Mouse (Mus musculus) midbrain, embryonic 13.5 days (tissue): ENCODE measurements around the gene Prkd2. TPM values are rescaled to one million over a fixed set of nuclear protein-coding genes. Genes with fewer than 3 reads are reported as not detected.

Source experiments
- ATAC-seq: fragments of 200-750 bp; cut with Nextera tagmentation; 2 replicates; pipeline ENCODE4 v1.8.0; 2017; ENCODE audit warnings: mild to moderate bottlenecking, moderate TSS enrichment, moderate library complexity
- H3K27ac ChIP-seq: fragments of 300-500 bp; sonication (generic); 2 replicates; pipeline ENCODE4 v1.5.1; 2015; ENCODE audit warnings: inconsistent platforms, mild to moderate bottlenecking, moderate library complexity
- H3K27me3 ChIP-seq: fragments of 300-500 bp; sonication (generic); 2 replicates; pipeline ENCODE4 v1.6.1; 2015; ENCODE audit warnings: mild to moderate bottlenecking, inconsistent platforms
- H3K36me3 ChIP-seq: fragments of 300-500 bp; sonication (generic); 2 replicates; pipeline ENCODE4 v1.6.1; 2015; ENCODE audit warnings: mild to moderate bottlenecking, inconsistent platforms
- H3K4me1 ChIP-seq: fragments of 300-500 bp; sonication (generic); replicated peaks from 2 replicates; pipeline ENCODE4 v1.6.1; 2015; ENCODE audit warnings: inconsistent platforms
- H3K4me2 ChIP-seq: fragments of 300-500 bp; sonication (generic); replicated peaks from 2 replicates; pipeline ENCODE4 v1.6.1; 2015; ENCODE audit warnings: moderate library complexity, mild to moderate bottlenecking, inconsistent platforms
- H3K4me3 ChIP-seq: fragments of 300-500 bp; sonication (generic); replicated peaks from 2 replicates; pipeline ENCODE4 v1.5.1; 2015; ENCODE audit warnings: mild to moderate bottlenecking, inconsistent platforms
- H3K9ac ChIP-seq: fragments of 300-500 bp; sonication (generic); replicated peaks from 2 replicates; pipeline ENCODE4 v1.6.1; 2015; ENCODE audit warnings: mild to moderate bottlenecking, inconsistent platforms
- H3K9me3 ChIP-seq: fragments of 300-500 bp; sonication (generic); 2 replicates; pipeline ENCODE4 v1.6.1; 2016; ENCODE audit warnings: mild to moderate bottlenecking, inconsistent platforms
- WGBS: fragments of 180-500 bp; shearing (Covaris S2); methylation state at CpG from one replicate; pipeline ENCODE4 v1.1.7; 2015; 5-methylcytosine and 5-hydroxymethylcytosine counted together
- polyA plus RNA-seq: library from polyadenylated mRNA; unstranded; fragments of >200 nt; fragmentation: Nextera tagmentation; extraction: Ambion mirVana; gene quantifications from 2 replicates; pipeline ENCODE4 v1.2.1, GENCODE M21; 2015

The Prkd2 gene
- polyA plus RNA-seq, 1 experiment from 2014 or later: 6.6 TPM

DNA sequence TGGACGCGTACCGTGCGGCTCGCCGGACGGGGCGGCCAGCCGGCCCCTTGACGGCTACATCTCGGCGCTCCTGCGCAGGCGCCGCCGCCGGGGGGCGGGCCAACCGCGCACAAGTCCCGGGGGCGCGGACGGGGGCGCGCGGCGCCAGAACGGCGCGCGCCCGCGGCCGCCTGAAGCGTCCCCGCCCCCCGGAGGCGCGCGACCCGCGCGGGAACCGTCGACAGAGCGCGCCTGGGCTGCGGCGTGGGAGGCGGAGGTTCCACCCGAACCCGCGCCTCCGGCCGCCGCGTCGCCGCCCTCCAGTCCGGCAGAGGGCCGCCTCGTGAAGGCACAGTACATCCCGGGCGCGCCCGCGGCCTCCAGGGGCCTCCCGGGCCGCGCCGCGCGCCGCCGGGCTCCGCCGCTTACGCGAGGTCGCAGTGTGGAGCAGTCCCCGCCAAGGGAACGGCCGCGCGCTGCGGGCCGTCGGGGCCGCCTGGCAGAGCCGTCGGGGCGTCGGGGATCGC lies 42.6 kb downstream of the Prkd2 start:
- Histone ChIP-seq H3K9me3 (0 out of 2 replicates have a peak, but pooled peaks cover 3% of the 10 kb centered on the region), H3K36me3 (peaks cover 57% of the 10 kb centered on the region), H3K4me2 (peak overlapping the region; percentile 33), H3K4me1 (peaks cover 7% of the 10 kb centered on the region), H3K4me3 (peak overlapping the region; percentile 31), H3K27me3 (peaks cover 66% of the 10 kb centered on the region), H3K9ac (no peak overlapping the region), H3K27ac (no peak overlapping the region)
- peak; percentile 35; the same call in 1 of the 2 replicates for ATAC-seq
- 13% methylated on average over 61 of the region's 95 CpGs for WGBS

DNA sequence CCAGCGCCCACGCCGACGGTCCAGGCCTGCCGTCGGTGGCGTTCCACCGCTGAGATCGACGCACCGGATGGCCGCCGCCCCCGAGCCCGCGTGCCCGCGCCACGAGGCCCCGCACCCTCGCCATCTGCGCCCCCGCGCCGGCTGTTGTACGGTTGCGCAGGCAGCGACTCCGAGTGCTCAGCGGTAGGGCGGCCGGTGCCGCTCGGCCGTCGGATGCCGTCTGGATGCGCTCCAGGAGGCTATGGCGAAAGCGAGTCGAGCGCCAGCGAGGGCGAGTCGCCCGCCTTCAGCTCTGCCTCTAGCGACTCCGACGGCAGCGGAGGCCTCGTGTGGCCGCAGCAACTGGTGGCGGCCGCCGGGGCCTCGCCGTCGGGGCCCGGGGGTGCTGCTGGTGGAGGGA lies 43.2 kb downstream of the Prkd2 start:
- no peak; the same call in 1 of the 2 replicates for ATAC-seq
- no peak overlapping the region; the same call in 1 of the 2 replicates for H3K4me2 ChIP-seq
- H3K27ac ChIP-seq: no peak overlapping the region
- peaks cover 5% of the 10 kb centered on the region for H3K4me1 ChIP-seq
- 0 out of 2 replicates have a peak, but pooled peaks cover 3% of the 10 kb centered on the region for H3K9me3 ChIP-seq
- peak overlapping the region; percentile 31 for H3K4me3 ChIP-seq
- peaks cover 69% of the 10 kb centered on the region for H3K27me3 ChIP-seq
- H3K9ac ChIP-seq: no peak overlapping the region
- H3K36me3 ChIP-seq: peaks cover 57% of the 10 kb centered on the region
- WGBS: 37% methylated on average over 59 of the region's 59 CpGs

DNA sequence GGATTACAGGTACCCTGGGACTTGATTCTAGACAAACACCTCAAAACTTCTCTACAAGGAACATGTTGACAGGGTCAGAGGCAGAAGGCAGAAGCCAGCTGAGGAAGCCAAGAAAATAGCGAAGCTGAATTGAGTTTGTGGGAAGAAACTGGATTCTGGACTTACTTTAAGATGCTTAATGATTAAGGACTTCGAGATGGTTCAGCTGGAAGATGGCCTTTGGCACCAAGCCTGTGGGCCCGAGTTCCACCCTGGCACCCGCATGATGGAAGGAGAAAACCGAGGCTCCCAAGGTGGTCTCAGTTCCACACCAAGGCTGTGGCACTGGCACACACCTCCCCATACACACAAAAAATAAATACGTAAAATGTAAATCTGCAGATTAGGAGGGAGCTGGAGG lies 47.8 kb downstream of the Prkd2 start:
- ATAC-seq: no peak
- Histone ChIP-seq H3K27ac (no peak overlapping the region), H3K27me3 (peaks cover 69% of the 10 kb centered on the region), H3K4me1 (peaks cover 46% of the 10 kb centered on the region), H3K4me3 (no peak overlapping the region), H3K36me3 (peaks cover 21% of the 10 kb centered on the region), H3K4me2 (no peak overlapping the region), H3K9ac (no peak overlapping the region), H3K9me3 (0 out of 2 replicates have a peak, but pooled peaks cover under 1% of the 10 kb centered on the region)
- 47% methylated on average over 6 of the region's 6 CpGs for WGBS

DNA sequence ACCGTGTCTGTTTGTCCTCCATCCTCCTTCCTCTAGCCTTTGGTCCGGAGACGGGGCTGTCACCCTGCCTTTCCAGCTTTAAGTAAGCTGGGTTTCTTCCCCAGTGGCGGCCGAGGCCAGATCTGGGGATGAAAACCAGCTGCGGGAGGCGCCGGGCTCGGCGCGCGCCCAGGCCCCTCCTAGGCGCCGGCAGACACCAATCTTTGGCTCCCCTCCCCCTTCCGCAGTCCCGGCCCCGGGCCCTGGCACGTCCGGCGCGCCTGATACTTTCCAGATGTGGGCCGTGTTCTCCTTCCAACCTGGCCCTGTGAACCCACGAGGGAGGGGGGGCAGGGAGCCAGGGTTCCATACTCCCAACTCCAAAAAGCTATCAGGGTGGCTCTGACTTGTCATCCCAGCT lies 48.2 kb downstream of the Prkd2 start:
- Histone ChIP-seq H3K4me2 (peak overlapping the region; percentile 59), H3K4me3 (no peak overlapping the region), H3K27me3 (peaks cover 65% of the 10 kb centered on the region), H3K27ac (peak overlapping the region; percentile 72; the same call in 1 of the 2 replicates), H3K9ac (peak overlapping the region; percentile 50; the same call in 1 of the 2 replicates), H3K36me3 (peaks cover 17% of the 10 kb centered on the region), H3K9me3 (no peaks in the 10 kb centered on the region), H3K4me1 (peaks cover 47% of the 10 kb centered on the region)
- no peak for ATAC-seq
- WGBS: 2% methylated on average over 23 of the region's 23 CpGs

DNA sequence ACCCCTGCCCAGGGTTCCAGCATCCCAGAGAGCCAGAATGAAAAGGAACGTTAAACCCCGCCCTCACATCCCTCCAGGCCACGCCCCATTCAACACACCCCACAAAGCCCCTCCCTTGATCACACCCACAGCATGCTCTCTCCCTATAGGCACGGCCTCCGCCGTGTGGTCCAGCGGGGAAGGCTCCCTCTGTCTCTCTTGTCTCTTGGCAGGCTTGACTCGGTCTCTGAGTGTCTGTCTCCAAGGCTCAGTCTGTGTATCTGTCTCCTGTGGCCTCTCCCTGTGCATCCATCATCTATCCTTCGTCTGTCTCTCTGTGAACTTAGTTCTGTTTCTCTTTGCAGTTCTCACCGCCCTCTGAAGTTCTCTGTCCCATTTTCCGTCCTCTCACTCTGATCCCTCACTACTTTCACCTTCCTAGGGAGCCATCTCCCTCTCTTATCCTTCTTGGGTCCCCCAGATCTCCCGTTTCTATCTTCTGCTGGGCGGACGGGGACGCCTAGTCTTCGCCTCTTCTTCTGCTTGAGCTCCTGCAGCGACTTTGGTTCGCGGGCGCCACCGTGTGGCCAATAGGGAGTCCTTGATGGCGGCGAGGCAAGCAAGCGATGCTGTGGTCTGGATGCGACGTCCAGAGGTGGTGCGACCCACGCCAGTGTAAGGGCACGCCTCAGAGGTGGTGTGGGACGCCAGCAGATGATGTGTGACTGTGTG lies 49.1 kb downstream of the Prkd2 start, which contains the start of gene Gng8:
Gene Gng8, plus strand, starts transcription at position 146 of the 711 bp plus-strand sequence.
- WGBS: 1% methylated on average over 30 of the region's 30 CpGs
- peak; percentile 69 for ATAC-seq
- Histone ChIP-seq H3K4me1 (peaks cover 47% of the 10 kb centered on the region), H3K27ac (peak within 1 kb of the TSS; percentile 72), H3K9ac (peak within 1 kb of the TSS; percentile 50; the same call in 1 of the 2 replicates), H3K36me3 (peaks cover 8% of the 10 kb centered on the region), H3K4me3 (peak within 1 kb of the TSS; percentile 30), H3K9me3 (no peaks in the 10 kb centered on the region), H3K27me3 (peaks cover 57% of the 10 kb centered on the region), H3K4me2 (peak within 1 kb of the TSS; percentile 59)

- H3K4me3 ChIP-seq: peak overlapping the region; percentile 30; the same call in 1 of the 2 replicates
- no peak overlapping the region for H3K9ac ChIP-seq
- H3K4me1 ChIP-seq: peaks cover 47% of the 10 kb centered on the region
- no peak; the same call in 1 of the 2 replicates for ATAC-seq
- peaks cover 5% of the 10 kb centered on the region for H3K36me3 ChIP-seq
- 40% methylated on average over 9 of the region's 9 CpGs for WGBS
- H3K4me2 ChIP-seq: peak overlapping the region; percentile 59
- H3K27me3 ChIP-seq: peaks cover 51% of the 10 kb centered on the region
- no peaks in the 10 kb centered on the region for H3K9me3 ChIP-seq
- no peak overlapping the region for H3K27ac ChIP-seq
Measured at GRCm38 (mm10) chr7:16892352-16892730, 49.6 kb downstream of the Prkd2 start.

GRCm38 (mm10) chr7:16893612-16894011 lies 50.9 kb downstream of the Prkd2 start:
- Histone ChIP-seq H3K4me2 (peak overlapping the region; percentile 59), H3K27ac (peak overlapping the region; percentile 77), H3K4me1 (peaks cover 47% of the 10 kb centered on the region), H3K4me3 (peak overlapping the region; percentile 14), H3K9ac (no peak overlapping the region), H3K27me3 (peaks cover 46% of the 10 kb centered on the region), H3K36me3 (no peaks in the 10 kb centered on the region), H3K9me3 (no peaks in the 10 kb centered on the region)
- no peak for ATAC-seq
- 0% methylated on average over 6 of the region's 6 CpGs for WGBS

- peak overlapping the region; percentile 59 for H3K4me2 ChIP-seq
- peaks cover 41% of the 10 kb centered on the region for H3K27me3 ChIP-seq
- H3K4me3 ChIP-seq: peak overlapping the region; percentile 23
- peaks cover 47% of the 10 kb centered on the region for H3K4me1 ChIP-seq
- ATAC-seq: peak; percentile 78
- H3K9ac ChIP-seq: peak overlapping the region; percentile 12; the same call in 1 of the 2 replicates
- no peaks in the 10 kb centered on the region for H3K36me3 ChIP-seq
- peak overlapping the region; percentile 77 for H3K27ac ChIP-seq
- H3K9me3 ChIP-seq: no peaks in the 10 kb centered on the region
- 2% methylated on average over 4 of the region's 4 CpGs for WGBS
Measured at GRCm38 (mm10) chr7:16894279-16894678, 51.6 kb downstream of the Prkd2 start.

- peak overlapping the region; percentile 23 for H3K4me3 ChIP-seq
- peak overlapping the region; percentile 59 for H3K4me2 ChIP-seq
- H3K9ac ChIP-seq: peak overlapping the region; percentile 43
- peaks cover 34% of the 10 kb centered on the region for H3K27me3 ChIP-seq
- 1% methylated on average over 24 of the region's 24 CpGs for WGBS
- H3K9me3 ChIP-seq: no peaks in the 10 kb centered on the region
- ATAC-seq: peak; percentile 44
- no peaks in the 10 kb centered on the region for H3K36me3 ChIP-seq
- H3K27ac ChIP-seq: peak overlapping the region; percentile 77
- peaks cover 50% of the 10 kb centered on the region for H3K4me1 ChIP-seq
Measured at GRCm38 (mm10) chr7:16895000-16895399, 52.3 kb downstream of the Prkd2 start.

- Histone ChIP-seq H3K4me3 (peak overlapping the region; percentile 23), H3K36me3 (no peaks in the 10 kb centered on the region), H3K4me1 (peaks cover 55% of the 10 kb centered on the region), H3K27me3 (peaks cover 29% of the 10 kb centered on the region), H3K27ac (no peak overlapping the region), H3K4me2 (peak overlapping the region; percentile 59), H3K9ac (peak overlapping the region; percentile 43; the same call in 1 of the 2 replicates), H3K9me3 (no peaks in the 10 kb centered on the region)
- WGBS: 33% methylated on average over 10 of the region's 10 CpGs
- ATAC-seq: no peak
Measured at GRCm38 (mm10) chr7:16895511-16895910, 52.8 kb downstream of the Prkd2 start.

GRCm38 (mm10) chr7:16900526-16900925 lies 57.8 kb downstream of the Prkd2 start:
- Histone ChIP-seq H3K4me2 (no peak overlapping the region), H3K4me3 (no peak overlapping the region), H3K9ac (no peak overlapping the region; the same call in 1 of the 2 replicates), H3K36me3 (no peaks in the 10 kb centered on the region), H3K27me3 (no peaks in the 10 kb centered on the region), H3K27ac (peak overlapping the region; percentile 30; the same call in 1 of the 2 replicates), H3K4me1 (peaks cover 19% of the 10 kb centered on the region), H3K9me3 (no peaks in the 10 kb centered on the region)
- 5% methylated on average over 5 of the region's 5 CpGs for WGBS
- no peak; the same call in 1 of the 2 replicates for ATAC-seq

- H3K27me3 ChIP-seq: no peaks in the 10 kb centered on the region
- no peak overlapping the region for H3K9ac ChIP-seq
- 81% methylated on average over 2 of the region's 2 CpGs for WGBS
- no peak for ATAC-seq
- H3K4me3 ChIP-seq: no peak overlapping the region
- H3K27ac ChIP-seq: no peak overlapping the region
- H3K9me3 ChIP-seq: no peaks in the 10 kb centered on the region
- H3K4me1 ChIP-seq: peaks cover 39% of the 10 kb centered on the region
- no peaks in the 10 kb centered on the region for H3K36me3 ChIP-seq
- no peak overlapping the region for H3K4me2 ChIP-seq
Measured at GRCm38 (mm10) chr7:16903439-16903955, 60.8 kb downstream of the Prkd2 start.
